Comparison of ENCODE assay signal across 12 mouse cellular contexts in the genomic region with DNA sequence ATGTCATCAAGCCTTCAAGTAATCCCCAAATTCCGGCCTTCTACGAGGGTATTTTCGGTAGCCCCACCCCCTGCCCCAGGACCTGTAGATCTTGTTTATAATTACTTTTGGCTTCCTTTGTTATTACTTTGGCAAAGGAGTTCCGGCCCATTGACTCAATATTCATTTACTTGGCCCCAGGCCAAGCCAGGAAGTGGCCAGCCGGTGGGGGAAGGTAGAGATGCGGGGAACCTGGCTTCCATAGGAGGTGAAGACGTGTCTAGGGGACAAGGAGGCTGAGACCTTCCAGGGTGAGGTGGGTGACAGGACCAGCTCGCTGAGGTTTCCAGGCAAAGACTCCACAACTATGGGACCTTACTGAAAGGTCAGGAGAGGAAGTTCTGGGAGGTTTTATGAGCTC. TPM values are rescaled to one million over a fixed set of nuclear protein-coding genes. Genes with fewer than 3 reads are reported as not detected.
A peak's percentile ranks its signal among the peaks of the same experiment; 100 is the strongest.
DNase-seq lines count a peak whose midpoint lies in the region; ATAC-seq and TF ChIP-seq lines count a peak whose summit lies in the region.
"Had no signal": no experiment of that assay in that cellular context is flagged by ENCODE, and none has a peak within 500 bp of the region (broad histone marks: within the 10 kb centered on the region; RNA-seq: fewer than 3 reads in every experiment).

No protein-coding gene starts in this region.

- peak overlapping the region; percentile 39; the same call in 1 of the 2 replicates for H3K9ac ChIP-seq in heart, adult 2 months (ENCODE audit: low read depth, low read length)
- H3K9ac ChIP-seq in heart, embryonic 11.5 days (ENCODE audit: low read depth, low read length) = no peak overlapping the region
- H3K9ac ChIP-seq in kidney, embryonic 15.5 days = no peak overlapping the region
- H3K9ac ChIP-seq in forebrain, embryonic 15.5 days (replicated peaks) = no peak overlapping the region
- H3K9ac ChIP-seq: forebrain, embryonic 12.5 days; hindbrain, embryonic 15.5 days; liver, embryonic 13.5 days had no signal

- H3K9me3 ChIP-seq in heart, embryonic 11.5 days (replicated peaks; ENCODE audit: control insufficient read depth, low read length) = no peaks in the 10 kb centered on the region
- no peaks in the 10 kb centered on the region for H3K9me3 ChIP-seq in kidney, embryonic 15.5 days (replicated peaks)
- no peaks in the 10 kb centered on the region for H3K9me3 ChIP-seq in forebrain, embryonic 15.5 days
- H3K9me3 ChIP-seq: forebrain, embryonic 12.5 days; hindbrain, embryonic 15.5 days; liver, embryonic 13.5 days had no signal

- H3K36me3 ChIP-seq in heart, adult 2 months (ENCODE audit: control insufficient read depth, insufficient read depth, low read length) = no peaks in the 10 kb centered on the region
- no peaks in the 10 kb centered on the region for H3K36me3 ChIP-seq in heart, embryonic 11.5 days (ENCODE audit: control insufficient read depth, insufficient read depth, low read length)
- H3K36me3 ChIP-seq in kidney, embryonic 15.5 days = no peaks in the 10 kb centered on the region
- no peaks in the 10 kb centered on the region for H3K36me3 ChIP-seq in forebrain, embryonic 15.5 days
- H3K36me3 ChIP-seq: forebrain, embryonic 12.5 days; hindbrain, embryonic 15.5 days; liver, embryonic 13.5 days had no signal

- H3K79me2 ChIP-seq in heart, adult 2 months (replicated peaks; ENCODE audit: control insufficient read depth, insufficient read depth, low read length) = no peaks in the 10 kb centered on the region

- TF ChIP-seq POLR2A in heart, adult 2 months (IDR thresholded peaks at IDR 0.05; ENCODE audit: insufficient read depth, low read depth, low read length) = 0 out of 2 replicates have a peak, but pooled peaks have one; percentile 15

- no peak for TF ChIP-seq CTCF in heart, adult 2 months (IDR thresholded peaks at IDR 0.05)

- no peak overlapping the region for H3K4me2 ChIP-seq in heart, embryonic 11.5 days
- H3K4me2 ChIP-seq in kidney, embryonic 15.5 days = peak overlapping the region; percentile 38; the same call in 1 of the 2 replicates
- H3K4me2 ChIP-seq in forebrain, embryonic 15.5 days (replicated peaks) = no peak overlapping the region
- H3K4me2 ChIP-seq: forebrain, embryonic 12.5 days; hindbrain, embryonic 15.5 days; liver, embryonic 13.5 days had no signal

- intact Hi-C loops in heart, adult 2 months (cut with DNase I) = loop anchor here (2.0 kb wide), 1 partner anchor 22 kb away; the partner anchor contains the start of gene Ptpn3

- H3K4me3 ChIP-seq in heart, adult 2 months = peak overlapping the region; percentile 43
- no peak overlapping the region for H3K4me3 ChIP-seq in heart, embryonic 11.5 days (ENCODE audit: low read depth, low read length)
- H3K4me3 ChIP-seq in kidney, embryonic 15.5 days (replicated peaks) = no peak overlapping the region
- H3K4me3 ChIP-seq in forebrain, embryonic 15.5 days = no peak overlapping the region
- H3K4me3 ChIP-seq: forebrain, embryonic 12.5 days; hindbrain, embryonic 15.5 days; liver, embryonic 13.5 days had no signal

- DNase-seq in heart, adult 2 months = peak; percentile 50 to 55
- DNase-seq in NIH3T3 (ENCODE audit: low read depth) = peak; percentile 25
- peak; percentile 40 for DNase-seq in naive thymus-derived CD4-positive, alpha-beta T cell, adult 2 months (ENCODE audit: low read depth)
- DNase-seq in spleen, postnatal 14 days (ENCODE audit: low spot score in 2 of 2) = no peak
- no peak for DNase-seq in thymus, postnatal 0 days (ENCODE audit: low spot score)
- DNase-seq: cerebellum, adult 8-10 months; liver, embryonic 13.5 days had no signal

- no peak for ATAC-seq in heart, embryonic 11.5 days (replicated peaks; ENCODE audit: insufficient number of reproducible peaks, low FRiP score, low TSS enrichment)
- ATAC-seq in kidney, embryonic 15.5 days (replicated peaks; ENCODE audit: low FRiP score) = peak; percentile 62
- no peak for ATAC-seq in forebrain, embryonic 15.5 days (replicated peaks)

- 13% methylated on average over 8 of the region's 8 CpGs for WGBS in heart, adult 2 months
- WGBS in heart, embryonic 11.5 days (ENCODE audit: insufficient replicate concordance) = 30% methylated on average over 8 of the region's 8 CpGs
- WGBS in kidney, embryonic 15.5 days = 9% methylated on average over 8 of the region's 8 CpGs
- WGBS in forebrain, embryonic 15.5 days = 23% methylated on average over 8 of the region's 8 CpGs

- TF ChIP-seq EP300 in heart, adult 2 months (IDR thresholded peaks at IDR 0.05; ENCODE audit: insufficient read depth, low read depth, low read length) = no peak

- no peaks in the 10 kb centered on the region for H3K27me3 ChIP-seq in heart, adult 2 months (ENCODE audit: control insufficient read depth, insufficient read depth, low read length)
- no peaks in the 10 kb centered on the region for H3K27me3 ChIP-seq in heart, embryonic 11.5 days (ENCODE audit: control insufficient read depth, insufficient read depth, low read length)
- H3K27me3 ChIP-seq in kidney, embryonic 15.5 days = no peaks in the 10 kb centered on the region
- H3K27me3 ChIP-seq in forebrain, embryonic 15.5 days = no peaks in the 10 kb centered on the region
- H3K27me3 ChIP-seq: forebrain, embryonic 12.5 days; liver, embryonic 13.5 days had no signal

- peak overlapping the region; percentile 91 for H3K27ac ChIP-seq in heart, adult 2 months
- H3K27ac ChIP-seq in heart, embryonic 11.5 days (ENCODE audit: low read depth, low read length) = no peak overlapping the region
- peak overlapping the region; percentile 84 for H3K27ac ChIP-seq in kidney, embryonic 15.5 days
- H3K27ac ChIP-seq in forebrain, embryonic 15.5 days (replicated peaks) = no peak overlapping the region
- H3K27ac ChIP-seq: forebrain, embryonic 12.5 days; hindbrain, embryonic 15.5 days; liver, embryonic 13.5 days had no signal

- H3K4me1 ChIP-seq in heart, adult 2 months (ENCODE audit: control insufficient read depth, insufficient read depth, low read length) = peaks cover 8% of the 10 kb centered on the region
- H3K4me1 ChIP-seq in heart, embryonic 11.5 days (ENCODE audit: control insufficient read depth, insufficient read depth, low read length) = no peaks in the 10 kb centered on the region
- H3K4me1 ChIP-seq in kidney, embryonic 15.5 days = peaks cover 53% of the 10 kb centered on the region
- H3K4me1 ChIP-seq in forebrain, embryonic 15.5 days = peaks cover 5% of the 10 kb centered on the region; the same call in 1 of the 2 replicates
- H3K4me1 ChIP-seq: liver, embryonic 13.5 days had no signal

RNA-seq across cellular contexts. Expression of gene Ptpn3, which starts 22.4 kb away (rescaled TPM):
- 10 to 100 TPM; 32.4 to 41.5 TPM for total RNA-seq in heart, adult 2 months (2021)
- 10.7 and 23.3 TPM in 2 replicates for polyA plus RNA-seq in heart, adult 2 months (2012; rRNA removed)
- 1.6 and 1.7 TPM in 2 replicates for polyA plus RNA-seq in heart, embryonic 11.5 days (2014; fragmentation: Nextera tagmentation; extraction: Ambion mirVana)
- 8.3 and 9.7 TPM in 2 replicates for polyA plus RNA-seq in kidney, embryonic 15.5 days (2015; fragmentation: Nextera tagmentation; extraction: Ambion mirVana)
- 1.3 and 1.5 TPM in 2 replicates for polyA plus RNA-seq in forebrain, embryonic 15.5 days (2015; fragmentation: Nextera tagmentation; extraction: Ambion mirVana)
- polyA plus RNA-seq in thymus, postnatal 0 days (2015; fragmentation: Nextera tagmentation; extraction: Ambion mirVana) = 2.4 and 2.6 TPM in 2 replicates

Comparison
In these comparisons a context has a peak if more than half of its experiments do, and no peak if none do; other contexts are left out.
1. H3K27ac ChIP-seq: peak in heart, adult 2 months (single experiment) and kidney, embryonic 15.5 days (single experiment); none in heart, embryonic 11.5 days (single experiment) and forebrain, embryonic 15.5 days (single experiment).
2. DNase-seq: peak in heart, adult 2 months (2 of 2), NIH3T3 (single experiment) and naive thymus-derived CD4-positive, alpha-beta T cell, adult 2 months (single experiment); none in spleen, postnatal 14 days (0 of 2) and thymus, postnatal 0 days (single experiment).